Mouse (Mus musculus) R1 (cell line): ENCODE results near the gene Ldlr.

Experiments used
- DNase-seq: peaks from one replicate; pipeline ENCODE4 v3.0.0-alpha.2; 2018; ENCODE audit warnings: low read depth, low spot score

Ldlr gene

GRCm38 (mm10) chr9:21725224-21726121 is 2.2 kb downstream of the Ldlr start:
- DNase-seq = no peak

GRCm38 (mm10) chr9:21726218-21726975 is 3.1 kb downstream of the Ldlr start:
- DNase-seq = no peak

- DNase-seq = no peak
Measured at GRCm38 (mm10) chr9:21728261-21728832, 5.1 kb downstream of the Ldlr start.

- peak; percentile 47 for DNase-seq
Measured at GRCm38 (mm10) chr9:21729264-21729663, 6.0 kb downstream of the Ldlr start.

GRCm38 (mm10) chr9:21732288-21732687 is 9.0 kb downstream of the Ldlr start:
- DNase-seq = no peak

GRCm38 (mm10) chr9:21733446-21733845 is 10.2 kb downstream of the Ldlr start:
- peak; percentile 74 for DNase-seq

GRCm38 (mm10) chr9:21733989-21734388 is 10.7 kb downstream of the Ldlr start:
- DNase-seq = no peak

GRCm38 (mm10) chr9:21735126-21735525 is 11.8 kb downstream of the Ldlr start:
- DNase-seq = no peak

GRCm38 (mm10) chr9:21736580-21736979 is 13.3 kb downstream of the Ldlr start:
- DNase-seq = no peak

- DNase-seq = no peak
Measured at GRCm38 (mm10) chr9:21737188-21737587, 13.9 kb downstream of the Ldlr start.

GRCm38 (mm10) chr9:21738776-21739175 is 15.5 kb downstream of the Ldlr start:
- no peak for DNase-seq

- no peak for DNase-seq
Measured at GRCm38 (mm10) chr9:21740427-21740826, 17.1 kb downstream of the Ldlr start.

- DNase-seq = no peak
Measured at GRCm38 (mm10) chr9:21741514-21741913, 18.2 kb downstream of the Ldlr start.

- DNase-seq = no peak
Measured at GRCm38 (mm10) chr9:21747238-21747774, 24.0 kb downstream of the Ldlr start.

GRCm38 (mm10) chr9:21748033-21748432 is 24.8 kb downstream of the Ldlr start:
- DNase-seq = no peak

- no peak for DNase-seq
Measured at GRCm38 (mm10) chr9:21748491-21748890, 25.2 kb downstream of the Ldlr start.

- no peak for DNase-seq
Measured at GRCm38 (mm10) chr9:21749382-21750118, 26.3 kb downstream of the Ldlr start.

- no peak for DNase-seq
Measured at GRCm38 (mm10) chr9:21750370-21750769, 27.1 kb downstream of the Ldlr start.

GRCm38 (mm10) chr9:21751347-21751746 is 28.1 kb downstream of the Ldlr start:
- peak; percentile 61 for DNase-seq

- DNase-seq = no peak
Measured at GRCm38 (mm10) chr9:21752252-21752792, 29.0 kb downstream of the Ldlr start.

GRCm38 (mm10) chr9:21754003-21754402 is 30.7 kb downstream of the Ldlr start:
- no peak for DNase-seq
